Mouse (Mus musculus) midbrain, embryonic 15.5 days (tissue): ENCODE data around the gene Tbrg4. TPM values are rescaled to one million over a fixed set of nuclear protein-coding genes. Genes with fewer than 3 reads are reported as not detected.

Experiments
- ATAC-seq: fragments of 200-750 bp; cut with Nextera tagmentation; replicated peaks from 2 replicates; pipeline ENCODE4 v1.8.0; 2017; ENCODE audit warnings: moderate TSS enrichment
- H3K27ac ChIP-seq: fragments of 300-500 bp; sonication (generic); 2 replicates; pipeline ENCODE4 v1.5.1; 2015; ENCODE audit warnings: mild to moderate bottlenecking, inconsistent platforms
- H3K27me3 ChIP-seq: fragments of 300-500 bp; sonication (generic); replicated peaks from 2 replicates; pipeline ENCODE4 v1.6.1; 2015; ENCODE audit warnings: inconsistent platforms
- H3K36me3 ChIP-seq: fragments of 300-500 bp; sonication (generic); replicated peaks from 2 replicates; pipeline ENCODE4 v1.6.1; 2015; ENCODE audit warnings: inconsistent platforms
- H3K4me1 ChIP-seq: fragments of 300-500 bp; sonication (generic); 2 replicates; pipeline ENCODE4 v1.6.1; 2015; ENCODE audit warnings: inconsistent platforms
- H3K4me2 ChIP-seq: fragments of 300-500 bp; sonication (generic); 2 replicates; pipeline ENCODE4 v1.6.1; 2015; ENCODE audit warnings: inconsistent platforms, mild to moderate bottlenecking, moderate library complexity
- H3K4me3 ChIP-seq: fragments of 300-500 bp; sonication (generic); 2 replicates; pipeline ENCODE4 v1.5.1; 2015; ENCODE audit warnings: mild to moderate bottlenecking, inconsistent platforms
- H3K9ac ChIP-seq: fragments of 300-500 bp; sonication (generic); 2 replicates; pipeline ENCODE4 v1.6.1; 2015; ENCODE audit warnings: mild to moderate bottlenecking, inconsistent platforms
- H3K9me3 ChIP-seq: fragments of 300-500 bp; sonication (generic); 2 replicates; pipeline ENCODE4 v1.6.1; 2016; ENCODE audit warnings: inconsistent platforms
- WGBS: fragments of 180-500 bp; shearing (Covaris S2); methylation state at CpG from one replicate; pipeline ENCODE4 v1.1.7; 2015; ENCODE audit warnings: mixed read lengths; 5-methylcytosine and 5-hydroxymethylcytosine counted together
- polyA plus RNA-seq: library from polyadenylated mRNA; unstranded; fragments of >200 nt; fragmentation: Nextera tagmentation; extraction: Ambion mirVana; gene quantifications from 2 replicates; pipeline ENCODE4 v1.2.1, GENCODE M21; 2015

Tbrg4 gene
- polyA plus RNA-seq, 1 experiment from 2014 or later = 33.3 TPM

DNA sequence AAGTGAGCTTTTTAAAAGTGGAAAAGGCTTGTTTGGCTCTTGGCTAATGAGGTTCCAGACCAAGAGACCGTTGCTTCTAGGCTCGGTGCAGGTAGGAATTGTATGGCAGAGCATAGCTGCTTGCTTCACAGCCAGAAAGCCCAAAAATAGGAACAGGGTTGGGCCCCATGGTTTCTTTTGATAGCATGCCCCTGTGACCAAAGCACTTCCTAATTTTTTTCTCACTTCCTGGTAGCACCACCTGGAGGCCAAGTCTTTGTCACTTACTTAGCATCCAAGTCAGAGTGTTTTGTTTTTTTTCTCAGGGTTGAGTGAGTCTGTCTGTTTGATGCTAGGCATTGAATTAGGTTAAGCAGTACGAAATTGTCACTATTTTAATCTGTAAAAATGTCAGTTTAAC lies 39.2 kb downstream of the Tbrg4 start:
- no peaks in the 10 kb centered on the region; the same call in 1 of the 2 replicates for H3K36me3 ChIP-seq
- H3K27ac ChIP-seq = no peak overlapping the region
- H3K27me3 ChIP-seq = no peaks in the 10 kb centered on the region
- H3K9me3 ChIP-seq = no peaks in the 10 kb centered on the region
- ATAC-seq = no peak
- H3K4me3 ChIP-seq = no peak overlapping the region
- no peaks in the 10 kb centered on the region for H3K4me1 ChIP-seq
- H3K9ac ChIP-seq = no peak overlapping the region
- WGBS = 94% methylated on average over 3 of the region's 3 CpGs
- no peak overlapping the region for H3K4me2 ChIP-seq

GRCm38 (mm10) chr11:6585748-6586147 lies 40.1 kb downstream of the Tbrg4 start:
- no peak overlapping the region for H3K27ac ChIP-seq
- WGBS = 93% methylated on average over 8 of the region's 8 CpGs
- H3K4me2 ChIP-seq = no peak overlapping the region
- no peak overlapping the region for H3K4me3 ChIP-seq
- no peaks in the 10 kb centered on the region for H3K9me3 ChIP-seq
- H3K27me3 ChIP-seq = no peaks in the 10 kb centered on the region
- H3K36me3 ChIP-seq = no peaks in the 10 kb centered on the region; the same call in 1 of the 2 replicates
- no peak for ATAC-seq
- no peak overlapping the region for H3K9ac ChIP-seq
- H3K4me1 ChIP-seq = no peaks in the 10 kb centered on the region

GRCm38 (mm10) chr11:6581560-6581959 lies 44.3 kb downstream of the Tbrg4 start:
- H3K36me3 ChIP-seq = no peaks in the 10 kb centered on the region
- H3K27me3 ChIP-seq = no peaks in the 10 kb centered on the region
- no peak overlapping the region for H3K9ac ChIP-seq
- 88% methylated on average over 2 of the region's 2 CpGs for WGBS
- H3K9me3 ChIP-seq = no peaks in the 10 kb centered on the region
- no peak overlapping the region for H3K4me2 ChIP-seq
- no peak overlapping the region for H3K27ac ChIP-seq
- H3K4me1 ChIP-seq = no peaks in the 10 kb centered on the region
- no peak for ATAC-seq
- H3K4me3 ChIP-seq = no peak overlapping the region

DNA sequence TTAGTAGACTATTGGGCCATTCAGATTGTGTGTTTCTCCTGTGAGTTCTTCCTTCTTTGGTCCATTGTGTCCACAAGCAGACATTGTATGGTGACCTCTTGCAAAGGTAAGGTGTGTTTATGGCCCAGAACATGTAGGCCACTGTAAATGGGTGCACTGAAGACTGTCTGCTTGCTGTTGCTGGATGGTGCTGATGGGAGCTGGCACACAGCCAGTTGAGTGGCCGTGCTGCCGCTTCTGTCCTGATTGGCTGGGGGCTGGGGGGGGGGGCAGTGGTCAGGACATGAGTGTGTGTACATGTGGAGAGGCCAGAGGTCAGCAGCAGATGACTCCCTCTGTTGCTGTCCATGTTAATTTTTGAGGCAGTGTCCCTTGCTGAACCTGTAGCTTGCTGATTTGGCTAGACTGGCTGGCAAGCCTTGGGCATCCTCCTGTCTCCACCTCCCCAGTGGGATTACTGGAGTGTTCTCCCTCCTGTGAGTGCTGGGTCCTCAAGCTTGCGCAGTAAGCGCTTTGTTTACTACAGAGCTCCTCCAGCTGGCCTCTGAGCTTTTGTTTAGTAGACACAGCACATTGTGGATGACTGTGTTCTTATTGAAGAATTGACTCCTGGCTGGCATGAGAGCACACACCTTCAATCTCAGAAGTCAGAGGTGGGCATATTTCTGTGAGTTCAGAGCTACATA lies 45.7 kb downstream of the Tbrg4 start:
- ATAC-seq = 0 out of 2 replicates have a peak, but pooled peaks have one; percentile 32
- Histone ChIP-seq H3K27me3 (no peaks in the 10 kb centered on the region), H3K9me3 (no peaks in the 10 kb centered on the region), H3K4me3 (no peak overlapping the region), H3K9ac (no peak overlapping the region), H3K36me3 (no peaks in the 10 kb centered on the region), H3K4me1 (no peaks in the 10 kb centered on the region), H3K4me2 (no peak overlapping the region), H3K27ac (no peak overlapping the region)
- 65% methylated on average over 4 of the region's 4 CpGs for WGBS

DNA sequence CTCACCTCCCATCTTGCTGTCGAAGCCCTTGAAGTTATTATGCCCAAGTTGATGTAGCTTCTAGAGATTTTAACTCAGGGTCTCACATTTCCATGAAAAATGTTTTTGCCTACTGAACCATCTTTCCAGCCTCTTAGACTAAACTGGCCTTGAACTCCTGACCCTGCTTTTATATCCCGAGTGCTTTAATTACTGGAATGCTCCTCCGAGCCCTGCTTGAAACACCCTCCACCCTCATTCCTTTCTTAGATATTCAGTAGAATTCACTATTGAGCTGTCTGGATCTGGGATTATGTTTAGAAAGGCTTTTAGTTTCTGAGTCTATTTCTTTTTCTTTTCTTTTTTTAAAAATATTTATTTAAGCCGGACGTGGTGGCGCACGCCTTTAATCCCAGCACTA lies 46.5 kb downstream of the Tbrg4 start:
- no peaks in the 10 kb centered on the region for H3K36me3 ChIP-seq
- WGBS = 91% methylated on average over 7 of the region's 7 CpGs
- ATAC-seq = no peak
- no peaks in the 10 kb centered on the region for H3K9me3 ChIP-seq
- H3K9ac ChIP-seq = no peak overlapping the region
- no peak overlapping the region for H3K27ac ChIP-seq
- H3K4me1 ChIP-seq = no peaks in the 10 kb centered on the region
- no peak overlapping the region for H3K4me3 ChIP-seq
- H3K27me3 ChIP-seq = no peaks in the 10 kb centered on the region
- no peak overlapping the region for H3K4me2 ChIP-seq

GRCm38 (mm10) chr11:6576151-6576550 lies 49.7 kb downstream of the Tbrg4 start:
- Histone ChIP-seq H3K4me3 (no peak overlapping the region), H3K4me1 (no peaks in the 10 kb centered on the region), H3K36me3 (no peaks in the 10 kb centered on the region), H3K9me3 (no peaks in the 10 kb centered on the region), H3K27me3 (no peaks in the 10 kb centered on the region), H3K27ac (no peak overlapping the region), H3K9ac (no peak overlapping the region), H3K4me2 (no peak overlapping the region)
- ATAC-seq = no peak
- 71% methylated on average over 3 of the region's 3 CpGs for WGBS

DNA sequence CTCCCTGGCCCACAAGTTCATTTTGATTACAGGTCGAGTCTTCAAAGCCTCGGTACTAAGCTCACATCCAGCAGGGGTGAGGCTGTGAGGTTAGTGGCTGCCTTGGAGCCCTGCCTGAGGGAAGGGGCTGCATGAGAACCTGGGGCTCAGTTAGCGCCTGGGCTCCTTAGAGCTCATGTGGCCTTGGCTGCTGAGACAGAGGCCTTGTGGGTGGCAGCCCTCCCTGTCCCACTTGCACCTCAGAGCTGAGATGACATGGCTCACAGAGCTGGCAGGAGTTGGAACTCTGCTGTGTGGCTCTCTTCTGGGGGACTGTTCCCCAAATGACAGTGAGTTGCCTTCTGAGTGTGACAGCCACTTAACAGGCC lies 56.5 kb downstream of the Tbrg4 start:
- Histone ChIP-seq H3K4me3 (no peak overlapping the region), H3K36me3 (no peaks in the 10 kb centered on the region), H3K9me3 (no peaks in the 10 kb centered on the region), H3K4me2 (no peak overlapping the region), H3K9ac (no peak overlapping the region), H3K4me1 (peaks cover 23% of the 10 kb centered on the region), H3K27ac (peak overlapping the region; percentile 71), H3K27me3 (no peaks in the 10 kb centered on the region)
- peak; percentile 32; the same call in 1 of the 2 replicates for ATAC-seq
- 37% methylated on average over 3 of the region's 3 CpGs for WGBS

- Histone ChIP-seq H3K4me1 (peaks cover 23% of the 10 kb centered on the region), H3K4me3 (no peak overlapping the region), H3K9me3 (no peaks in the 10 kb centered on the region), H3K27ac (peak overlapping the region; percentile 71), H3K27me3 (no peaks in the 10 kb centered on the region), H3K36me3 (no peaks in the 10 kb centered on the region), H3K4me2 (no peak overlapping the region), H3K9ac (no peak overlapping the region)
- 31% methylated on average over 11 of the region's 11 CpGs for WGBS
- peak; percentile 60 for ATAC-seq
These were observed 57.1 kb downstream of the Tbrg4 start for GRCm38 (mm10) chr11:6568584-6569409.

DNA sequence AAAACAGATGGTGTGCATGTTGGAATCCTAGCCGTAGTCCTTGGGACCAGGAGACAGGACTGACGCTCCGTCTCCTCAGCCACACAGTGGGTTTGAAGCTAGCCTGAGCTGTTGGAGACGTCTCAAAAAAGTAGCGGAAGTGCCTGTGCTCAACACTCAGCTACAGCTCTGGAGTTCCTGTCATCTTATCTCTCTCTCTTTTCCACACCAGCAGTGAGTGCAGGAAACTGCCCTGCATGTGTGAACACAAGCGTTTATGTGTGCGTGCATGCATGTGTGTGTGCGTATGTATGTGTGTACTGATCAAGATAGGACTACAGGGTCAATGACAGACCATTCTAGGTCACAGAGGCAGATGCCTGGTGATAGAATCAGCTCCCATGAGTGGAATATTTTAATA lies 57.9 kb downstream of the Tbrg4 start:
- Histone ChIP-seq H3K4me1 (peaks cover 23% of the 10 kb centered on the region), H3K4me2 (no peak overlapping the region), H3K4me3 (no peak overlapping the region), H3K27ac (0 out of 2 replicates have a peak overlapping the region, but pooled peaks have one; percentile 71), H3K27me3 (no peaks in the 10 kb centered on the region), H3K36me3 (no peaks in the 10 kb centered on the region), H3K9me3 (no peaks in the 10 kb centered on the region), H3K9ac (no peak overlapping the region)
- WGBS = 86% methylated on average over 8 of the region's 8 CpGs
- ATAC-seq = no peak

GRCm38 (mm10) chr11:6566496-6566895 lies 59.4 kb downstream of the Tbrg4 start:
- Histone ChIP-seq H3K9me3 (no peaks in the 10 kb centered on the region), H3K4me3 (no peak overlapping the region), H3K27ac (no peak overlapping the region), H3K4me1 (peaks cover 23% of the 10 kb centered on the region), H3K27me3 (no peaks in the 10 kb centered on the region), H3K36me3 (no peaks in the 10 kb centered on the region), H3K9ac (no peak overlapping the region), H3K4me2 (no peak overlapping the region)
- no peak for ATAC-seq
- 93% methylated on average over 4 of the region's 4 CpGs for WGBS
